Mouse (Mus musculus): ENCODE measurements at regions not wholly inside any gene's neighbourhood (a gene's known extent, or its start where the extent isn't known, plus 50 kb on each side); places are given as distances from the start of the nearest gene placed in this dataset.
"Not testable (repeated sequence)": the region's sequence is repeated elsewhere in the genome, so short reads cannot be mapped to it uniquely, and the experiment has no call there.

- Histone ChIP-seq H3K36me3 (no peaks in the 10 kb centered on the region), H3K4me1 (replicated peaks) (no peaks in the 10 kb centered on the region), H3K4me3 (no peak overlapping the region), H3K4me2 (no peak overlapping the region), H3K9me3 (no peaks in the 10 kb centered on the region), H3K27ac (replicated peaks) (no peak overlapping the region), H3K9ac (no peak overlapping the region), H3K27me3 (no peaks in the 10 kb centered on the region)
- WGBS, result 90% methylated on average over 4 of the region's 4 CpGs
- ATAC-seq (ENCODE audit: low read depth), result no peak
Observed at GRCm38 (mm10) chr9:5424236-5424635, 79.0 kb downstream of the Casp12 start.

DNA sequence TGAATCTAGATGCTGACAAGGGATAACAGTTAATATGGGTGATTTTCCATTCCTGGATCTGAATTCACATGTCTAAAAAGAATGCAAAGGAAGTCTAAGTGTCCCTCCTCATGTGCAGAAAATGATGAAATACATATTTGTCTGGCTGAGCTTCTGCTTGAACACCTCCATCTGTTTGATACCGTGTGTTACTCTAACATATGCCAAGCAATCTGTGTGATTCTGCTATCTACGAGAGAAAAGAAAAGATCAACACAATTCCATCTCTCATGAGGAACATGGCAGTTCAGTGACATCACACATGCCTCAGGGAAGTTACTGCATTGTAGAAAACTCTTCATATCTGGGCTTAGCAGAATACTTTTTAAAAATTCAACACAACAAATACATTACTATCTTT lies 103.0 kb downstream of the Casp12 start:
- Histone ChIP-seq H3K27me3 (no peaks in the 10 kb centered on the region), H3K4me1 (replicated peaks) (no peaks in the 10 kb centered on the region), H3K4me2 (no peak overlapping the region), H3K4me3 (no peak overlapping the region), H3K9ac (no peak overlapping the region), H3K9me3 (0 out of 2 replicates have a peak, but pooled peaks cover 4% of the 10 kb centered on the region), H3K36me3 (no peaks in the 10 kb centered on the region), H3K27ac (replicated peaks) (no peak overlapping the region)
- ATAC-seq (ENCODE audit: low read depth), result no peak
- 85% methylated on average over 2 of the region's 2 CpGs for WGBS

GRCm38 (mm10) chr9:5456606-5457005 lies 111.4 kb downstream of the Casp12 start:
- Histone ChIP-seq H3K27ac (replicated peaks) (no peak overlapping the region), H3K27me3 (no peaks in the 10 kb centered on the region), H3K4me2 (no peak overlapping the region), H3K4me3 (no peak overlapping the region), H3K9me3 (no peaks in the 10 kb centered on the region), H3K9ac (no peak overlapping the region), H3K36me3 (no peaks in the 10 kb centered on the region), H3K4me1 (replicated peaks) (no peaks in the 10 kb centered on the region)
- ATAC-seq (ENCODE audit: low read depth), result no peak

GRCm38 (mm10) chr9:5472012-5472411 lies 126.8 kb downstream of the Casp12 start:
- H3K9me3 ChIP-seq, result no peaks in the 10 kb centered on the region
- no peaks in the 10 kb centered on the region for H3K4me1 ChIP-seq (replicated peaks)
- H3K9ac ChIP-seq, result no peak overlapping the region
- H3K36me3 ChIP-seq, result no peaks in the 10 kb centered on the region
- H3K4me3 ChIP-seq, result no peak overlapping the region
- ATAC-seq (ENCODE audit: low read depth), result no peak
- WGBS, result 80% methylated on average over 1 of the region's 1 CpGs
- no peak overlapping the region for H3K27ac ChIP-seq (replicated peaks)
- no peaks in the 10 kb centered on the region for H3K27me3 ChIP-seq
- H3K4me2 ChIP-seq, result no peak overlapping the region

GRCm38 (mm10) chr9:5474271-5474670 lies 129.0 kb downstream of the Casp12 start:
- no peaks in the 10 kb centered on the region for H3K4me1 ChIP-seq (replicated peaks)
- no peaks in the 10 kb centered on the region for H3K27me3 ChIP-seq
- ATAC-seq (ENCODE audit: low read depth), result no peak
- H3K9me3 ChIP-seq, result no peaks in the 10 kb centered on the region
- no peak overlapping the region for H3K4me2 ChIP-seq
- no peak overlapping the region for H3K9ac ChIP-seq
- no peak overlapping the region for H3K4me3 ChIP-seq
- H3K27ac ChIP-seq (replicated peaks), result no peak overlapping the region
- no peaks in the 10 kb centered on the region for H3K36me3 ChIP-seq

GRCm38 (mm10) chr9:5485258-5485657 lies 140.0 kb downstream of the Casp12 start:
- Histone ChIP-seq H3K4me1 (replicated peaks) (no peaks in the 10 kb centered on the region), H3K9ac (no peak overlapping the region), H3K9me3 (no peaks in the 10 kb centered on the region), H3K27ac (replicated peaks) (no peak overlapping the region), H3K36me3 (no peaks in the 10 kb centered on the region), H3K27me3 (no peaks in the 10 kb centered on the region), H3K4me2 (no peak overlapping the region), H3K4me3 (no peak overlapping the region)
- no peak for ATAC-seq (ENCODE audit: low read depth)
- WGBS, result 98% methylated on average over 2 of the region's 2 CpGs

- Histone ChIP-seq H3K27ac (replicated peaks) (no peak overlapping the region), H3K4me3 (no peak overlapping the region), H3K4me2 (no peak overlapping the region), H3K36me3 (no peaks in the 10 kb centered on the region), H3K27me3 (no peaks in the 10 kb centered on the region), H3K9me3 (no peaks in the 10 kb centered on the region), H3K4me1 (replicated peaks) (no peaks in the 10 kb centered on the region), H3K9ac (no peak overlapping the region)
- 86% methylated on average over 2 of the region's 2 CpGs for WGBS
- no peak for ATAC-seq (ENCODE audit: low read depth)
Observed at GRCm38 (mm10) chr9:5496837-5497236, 151.6 kb downstream of the Casp12 start.

DNA sequence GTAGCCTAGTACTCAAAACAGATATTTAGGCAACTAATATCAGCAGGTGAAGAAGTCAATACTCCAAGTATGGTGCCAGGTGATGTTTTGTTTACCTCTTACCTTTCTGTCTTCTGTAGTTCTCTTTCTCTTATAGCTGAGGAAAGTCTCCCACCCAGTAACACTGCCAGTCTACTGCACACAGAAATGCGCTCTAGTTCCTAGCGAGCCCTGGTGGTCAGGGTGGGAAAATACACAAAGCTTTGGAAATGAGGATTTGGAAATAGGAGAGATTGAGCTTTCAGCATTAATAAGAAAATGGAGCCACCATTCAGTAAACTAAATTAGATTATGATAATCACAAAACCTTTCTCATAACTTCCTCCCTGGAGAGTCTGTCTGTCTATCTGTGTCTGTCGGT lies 153.1 kb downstream of the Casp12 start:
- Histone ChIP-seq H3K9ac (no peak overlapping the region), H3K27ac (replicated peaks) (no peak overlapping the region), H3K9me3 (no peaks in the 10 kb centered on the region), H3K36me3 (no peaks in the 10 kb centered on the region), H3K4me2 (no peak overlapping the region), H3K4me1 (replicated peaks) (no peaks in the 10 kb centered on the region), H3K4me3 (no peak overlapping the region), H3K27me3 (no peaks in the 10 kb centered on the region)
- 62% methylated on average over 3 of the region's 3 CpGs for WGBS
- no peak for ATAC-seq (ENCODE audit: low read depth)

DNA sequence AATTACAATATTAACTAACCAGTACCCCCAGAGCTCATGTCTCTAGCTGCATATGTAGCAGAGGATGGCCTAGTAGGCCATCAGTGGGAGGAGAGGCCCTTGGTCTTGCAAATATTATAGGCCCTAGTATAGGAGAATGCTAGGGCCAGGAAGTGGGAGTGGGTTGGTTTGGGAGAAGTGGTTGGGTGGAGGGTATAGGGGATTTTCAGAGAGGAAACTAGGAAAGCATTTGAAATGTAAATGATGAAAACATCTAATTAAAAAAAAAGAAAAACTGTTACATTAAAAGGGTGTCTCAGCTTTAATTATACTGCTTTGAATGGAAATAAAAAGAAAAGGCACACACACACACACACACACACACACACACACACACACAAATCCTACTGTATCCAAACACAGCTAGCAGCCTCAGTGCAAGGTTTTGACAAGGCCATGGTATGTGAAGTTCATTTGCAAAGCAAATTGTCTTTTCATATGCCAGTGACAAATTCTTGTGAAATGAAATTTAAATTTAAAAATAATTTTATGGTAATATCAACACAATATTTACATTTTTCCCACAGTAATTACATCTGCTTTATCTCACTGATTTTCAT lies 180.6 kb downstream of the Casp12 start:
- H3K4me2 ChIP-seq, result no peak overlapping the region
- H3K4me3 ChIP-seq, result no peak overlapping the region
- 0 out of 2 replicates have a peak, but pooled peaks cover 7% of the 10 kb centered on the region for H3K9me3 ChIP-seq
- ATAC-seq (ENCODE audit: low read depth), result no peak
- H3K9ac ChIP-seq, result no peak overlapping the region
- H3K4me1 ChIP-seq (replicated peaks), result no peaks in the 10 kb centered on the region
- H3K27me3 ChIP-seq, result no peaks in the 10 kb centered on the region
- no peaks in the 10 kb centered on the region for H3K36me3 ChIP-seq
- H3K27ac ChIP-seq (replicated peaks), result no peak overlapping the region

DNA sequence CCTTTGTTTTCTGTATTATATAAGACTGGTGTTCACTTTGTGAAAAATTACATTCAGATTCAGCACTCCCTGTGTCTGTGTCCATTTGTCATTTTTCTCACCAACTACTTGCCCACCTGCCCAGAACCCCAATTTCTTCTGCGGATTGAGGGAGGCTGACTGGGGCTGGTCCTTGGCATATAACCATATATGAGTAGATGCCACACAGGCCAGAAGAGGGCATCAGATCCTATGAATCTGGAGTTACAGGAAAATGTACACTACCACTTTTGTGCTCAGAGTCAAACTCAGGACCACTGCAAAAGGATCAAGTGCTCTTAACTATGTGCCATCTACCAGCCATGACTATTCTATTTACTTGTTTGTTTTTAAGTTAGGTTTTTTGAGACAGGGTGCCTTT lies 197.4 kb downstream of the Casp12 start:
- ATAC-seq (ENCODE audit: low read depth), result no peak
- no peak overlapping the region for H3K27ac ChIP-seq (replicated peaks)
- no peaks in the 10 kb centered on the region for H3K27me3 ChIP-seq
- no peak overlapping the region for H3K9ac ChIP-seq
- 60% methylated on average over 1 of the region's 1 CpGs for WGBS
- H3K4me2 ChIP-seq, result no peak overlapping the region
- no peaks in the 10 kb centered on the region for H3K36me3 ChIP-seq
- H3K4me3 ChIP-seq, result no peak overlapping the region
- H3K9me3 ChIP-seq, result no peaks in the 10 kb centered on the region
- H3K4me1 ChIP-seq (replicated peaks), result no peaks in the 10 kb centered on the region

DNA sequence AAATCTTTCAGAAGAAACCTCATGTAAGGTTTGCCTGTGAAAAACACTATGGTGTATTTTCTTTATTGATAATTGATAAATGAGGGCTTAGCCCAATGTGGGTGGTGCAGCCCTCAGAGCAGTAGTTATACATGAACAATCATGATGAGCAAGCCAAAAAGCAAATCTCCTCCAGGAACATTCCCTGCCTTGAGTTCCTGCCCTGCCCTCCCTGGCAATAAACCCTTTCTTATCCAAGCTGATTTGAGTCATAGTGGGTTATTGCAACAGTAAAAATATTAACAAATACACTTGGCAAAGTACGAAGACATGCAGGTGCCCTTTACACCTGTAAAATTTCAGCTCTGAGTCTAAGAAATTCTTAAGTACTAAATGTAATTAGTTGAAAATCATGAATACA lies 229.8 kb downstream of the Casp12 start:
- H3K36me3 ChIP-seq, result no peaks in the 10 kb centered on the region
- ATAC-seq (ENCODE audit: low read depth), result no peak
- WGBS, result 98% methylated on average over 1 of the region's 1 CpGs
- H3K27ac ChIP-seq (replicated peaks), result no peak overlapping the region
- no peaks in the 10 kb centered on the region for H3K9me3 ChIP-seq
- no peaks in the 10 kb centered on the region for H3K4me1 ChIP-seq (replicated peaks)
- no peak overlapping the region for H3K9ac ChIP-seq
- H3K27me3 ChIP-seq, result no peaks in the 10 kb centered on the region
- H3K4me2 ChIP-seq, result no peak overlapping the region
- no peak overlapping the region for H3K4me3 ChIP-seq

- H3K9me3 ChIP-seq; H3K27me3 ChIP-seq; H3K27ac ChIP-seq (replicated peaks); ATAC-seq (ENCODE audit: low read depth); H3K4me1 ChIP-seq (replicated peaks); H3K4me2 ChIP-seq; H3K36me3 ChIP-seq; H3K9ac ChIP-seq; H3K4me3 ChIP-seq: not testable (repeated sequence)
- 82% methylated on average over 11 of the region's 11 CpGs for WGBS
Observed at GRCm38 (mm10) chr9:5578168-5578567, 232.9 kb downstream of the Casp12 start.

GRCm38 (mm10) chr9:5595891-5596635 lies 250.8 kb downstream of the Casp12 start:
- H3K9me3 ChIP-seq, result no peaks in the 10 kb centered on the region
- no peak overlapping the region for H3K27ac ChIP-seq (replicated peaks)
- 47% methylated on average over 3 of the region's 3 CpGs for WGBS
- H3K4me3 ChIP-seq, result no peak overlapping the region
- H3K27me3 ChIP-seq, result no peaks in the 10 kb centered on the region
- no peaks in the 10 kb centered on the region for H3K4me1 ChIP-seq (replicated peaks)
- ATAC-seq (ENCODE audit: low read depth), result no peak
- no peak overlapping the region for H3K9ac ChIP-seq
- no peaks in the 10 kb centered on the region for H3K36me3 ChIP-seq
- H3K4me2 ChIP-seq, result no peak overlapping the region

All from neural tube, embryonic 13.5 days (tissue).